Mouse (Mus musculus) testis, postnatal 14 days (tissue): ENCODE measurements around the gene Odaph.

Experiments
- DNase-seq: peaks from one replicate; pipeline ENCODE4 v3.0.0; 2021; ENCODE audit warnings: low spot score

Gene Odaph

GRCm38 (mm10) chr5:91991191-91991937, 4.1 kb downstream of the Odaph start:
- no peak for DNase-seq

- no peak for DNase-seq
These were observed 5.8 kb downstream of the Odaph start for GRCm38 (mm10) chr5:91993061-91993460.

GRCm38 (mm10) chr5:91994546-91994945, 7.3 kb downstream of the Odaph start:
- peak; percentile 18 for DNase-seq

GRCm38 (mm10) chr5:92000770-92001169, 13.5 kb downstream of the Odaph start:
- no peak for DNase-seq

- no peak for DNase-seq
These were observed 15.7 kb downstream of the Odaph start for GRCm38 (mm10) chr5:92003011-92003410.

GRCm38 (mm10) chr5:92009827-92010226, 22.6 kb downstream of the Odaph start:
- no peak for DNase-seq

- DNase-seq, result no peak
These were observed 24.5 kb downstream of the Odaph start for GRCm38 (mm10) chr5:92011756-92012155.

- no peak for DNase-seq
These were observed 32.7 kb downstream of the Odaph start for GRCm38 (mm10) chr5:92019960-92020359.

- peak; percentile 96 for DNase-seq
These were observed 55.4 kb downstream of the Odaph start for GRCm38 (mm10) chr5:92042377-92043348.

GRCm38 (mm10) chr5:92043783-92044182, 56.5 kb downstream of the Odaph start, which contains the start of gene Cdkl2:
Gene Cdkl2, minus strand, starts transcription at chr5:92043883.
- no peak for DNase-seq
